Mouse (Mus musculus): ENCODE measurements around the gene Prkar2b. TPM values are rescaled to one million over a fixed set of nuclear protein-coding genes. Genes with fewer than 3 reads are reported as not detected.

The Prkar2b gene
- polyA plus RNA-seq, 1 experiment from 2014 or later: 16.3 TPM

DNA sequence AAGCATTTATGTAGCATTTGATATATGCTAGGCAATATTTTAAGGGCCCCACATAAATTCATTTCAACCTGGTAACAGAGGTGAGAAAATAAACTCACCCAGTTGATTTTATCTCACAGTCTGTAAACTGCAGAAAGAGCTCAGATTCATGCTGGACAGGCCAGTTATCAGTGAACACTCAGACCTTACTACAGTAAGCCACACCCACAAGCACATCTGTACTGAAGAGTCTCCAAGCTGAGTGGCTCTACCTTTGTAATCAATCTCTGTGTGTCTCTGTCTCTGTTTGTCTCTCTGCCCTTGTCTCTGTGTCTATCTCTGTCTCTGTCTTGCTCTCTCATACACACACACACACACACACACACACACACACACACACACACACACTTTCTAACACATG is 71.4 kb downstream of the Prkar2b start:
- H3K27ac ChIP-seq (replicated peaks): no peak overlapping the region
- H3K4me2 ChIP-seq (replicated peaks; ENCODE audit: low read depth): no peak overlapping the region
- H3K4me3 ChIP-seq (ENCODE audit: low read depth, low read length): no peak overlapping the region
- TF ChIP-seq EP300 (optimal IDR thresholded peaks at IDR 0.05) (no peak), CTCF (IDR thresholded peaks at IDR 0.05; ENCODE audit: low read depth) (no peak)
- no peaks in the 10 kb centered on the region for H3K4me1 ChIP-seq (replicated peaks; ENCODE audit: control insufficient read depth, insufficient read depth)
- no peaks in the 10 kb centered on the region for H3K36me3 ChIP-seq (ENCODE audit: control insufficient read depth, insufficient read depth, low read length)
- H3K9me3 ChIP-seq (ENCODE audit: control insufficient read depth, low read length): no peaks in the 10 kb centered on the region
- DNase-seq (ENCODE audit: low spot score) (no peak), ATAC-seq (ENCODE audit: low FRiP score, low TSS enrichment) (no peak)
- H3K9ac ChIP-seq (ENCODE audit: low read length): no peak overlapping the region
- no peaks in the 10 kb centered on the region for H3K27me3 ChIP-seq (ENCODE audit: control insufficient read depth, insufficient read depth, low read length)

DNA sequence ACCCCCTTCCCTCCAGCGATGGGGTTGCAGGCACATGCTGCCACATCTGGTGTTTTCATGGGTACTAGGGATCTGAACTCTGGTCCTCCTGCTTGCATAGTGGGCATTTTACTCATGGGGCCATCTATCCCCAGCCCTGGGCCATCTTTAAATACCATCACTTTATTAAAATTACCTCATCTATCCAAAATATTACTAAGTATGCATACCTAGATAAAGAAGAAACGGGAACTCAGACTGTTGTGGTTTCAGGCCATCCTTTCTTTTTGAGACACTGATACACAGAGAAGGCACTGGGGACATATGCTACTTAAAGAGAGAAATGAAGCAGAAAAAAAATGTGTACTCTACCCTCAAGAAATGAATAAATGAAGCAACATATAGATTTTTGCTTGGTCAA is 74.6 kb downstream of the Prkar2b start:
- no peak for TF ChIP-seq CTCF (IDR thresholded peaks at IDR 0.05; ENCODE audit: low read depth)
- no peak for TF ChIP-seq EP300 (optimal IDR thresholded peaks at IDR 0.05)
- WGBS: 79% methylated on average over 2 of the region's 2 CpGs

DNA sequence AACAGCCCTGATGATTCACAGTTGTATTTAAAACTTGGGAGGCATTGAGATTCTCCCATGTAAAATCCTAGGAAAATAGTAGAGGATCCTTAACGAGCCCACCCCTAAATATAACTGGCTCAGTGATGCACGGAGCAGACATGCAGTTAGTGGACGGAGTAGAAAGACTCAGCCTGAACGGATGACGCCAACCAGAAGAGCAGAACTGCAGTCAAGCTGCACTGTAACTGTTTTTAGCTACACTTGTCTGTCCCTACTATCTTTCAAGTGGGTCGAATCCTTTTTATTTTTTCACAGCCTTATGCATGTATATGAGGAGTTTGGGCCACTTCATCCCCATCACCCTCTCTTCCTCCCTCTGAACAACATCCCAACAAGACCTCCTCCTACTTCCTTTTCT is 75.4 kb downstream of the Prkar2b start:
- no peak overlapping the region for H3K4me3 ChIP-seq (ENCODE audit: low read depth, low read length)
- H3K36me3 ChIP-seq (ENCODE audit: control insufficient read depth, insufficient read depth, low read length): no peaks in the 10 kb centered on the region
- WGBS: 90% methylated on average over 6 of the region's 6 CpGs
- no peak for TF ChIP-seq EP300 (optimal IDR thresholded peaks at IDR 0.05)
- DNase-seq (ENCODE audit: low spot score) (no peak), ATAC-seq (ENCODE audit: low FRiP score, low TSS enrichment) (no peak)
- no peaks in the 10 kb centered on the region for H3K4me1 ChIP-seq (replicated peaks; ENCODE audit: control insufficient read depth, insufficient read depth)
- H3K9me3 ChIP-seq (ENCODE audit: control insufficient read depth, low read length): no peaks in the 10 kb centered on the region
- H3K27ac ChIP-seq (replicated peaks): no peak overlapping the region
- no peak overlapping the region for H3K4me2 ChIP-seq (replicated peaks; ENCODE audit: low read depth)
- no peak overlapping the region for H3K9ac ChIP-seq (ENCODE audit: low read length)
- H3K27me3 ChIP-seq (ENCODE audit: control insufficient read depth, insufficient read depth, low read length): no peaks in the 10 kb centered on the region

More for the DNA sequence above, 74.6 kb downstream of the Prkar2b start:
- Histone ChIP-seq H3K4me2 (replicated peaks; ENCODE audit: low read depth) (no peak overlapping the region), H3K27me3 (ENCODE audit: control insufficient read depth, insufficient read depth, low read length) (no peaks in the 10 kb centered on the region), H3K27ac (replicated peaks) (no peak overlapping the region), H3K9ac (ENCODE audit: low read length) (no peak overlapping the region), H3K9me3 (ENCODE audit: control insufficient read depth, low read length) (no peaks in the 10 kb centered on the region), H3K4me3 (ENCODE audit: low read depth, low read length) (no peak overlapping the region), H3K36me3 (ENCODE audit: control insufficient read depth, insufficient read depth, low read length) (no peaks in the 10 kb centered on the region), H3K4me1 (replicated peaks; ENCODE audit: control insufficient read depth, insufficient read depth) (no peaks in the 10 kb centered on the region)
- ATAC-seq (ENCODE audit: low FRiP score, low TSS enrichment) (no peak), DNase-seq (ENCODE audit: low spot score) (no peak)

DNA sequence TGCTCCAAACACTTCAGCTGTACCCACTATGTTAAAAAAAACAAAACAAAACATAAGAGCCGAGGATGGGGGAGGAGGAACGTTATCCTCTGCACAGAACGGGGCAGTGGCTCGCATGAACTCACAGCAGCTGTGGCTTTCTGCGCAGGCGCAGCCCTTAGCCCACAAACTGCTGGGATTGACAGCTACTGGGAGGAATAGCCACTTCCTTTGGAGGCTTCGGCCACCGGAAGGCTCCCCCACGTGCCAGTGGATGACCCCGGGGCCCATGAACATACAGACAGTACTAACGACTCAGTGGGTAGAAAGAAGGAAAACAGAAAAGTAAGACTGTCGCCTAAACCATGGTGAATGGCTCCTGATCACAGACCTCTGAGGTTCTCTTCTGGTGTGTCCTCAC is 76.4 kb downstream of the Prkar2b start:
- TF ChIP-seq EP300 (optimal IDR thresholded peaks at IDR 0.05): no peak
- no peak overlapping the region for H3K4me3 ChIP-seq (ENCODE audit: low read depth, low read length)
- H3K4me2 ChIP-seq (replicated peaks; ENCODE audit: low read depth): no peak overlapping the region
- H3K27ac ChIP-seq (replicated peaks): no peak overlapping the region
- H3K36me3 ChIP-seq (ENCODE audit: control insufficient read depth, insufficient read depth, low read length): no peaks in the 10 kb centered on the region
- H3K9me3 ChIP-seq (ENCODE audit: control insufficient read depth, low read length): no peaks in the 10 kb centered on the region
- no peak overlapping the region for H3K9ac ChIP-seq (ENCODE audit: low read length)
- DNase-seq (ENCODE audit: low spot score): no peak
- ATAC-seq (ENCODE audit: low FRiP score, low TSS enrichment): no peak
- no peaks in the 10 kb centered on the region for H3K4me1 ChIP-seq (replicated peaks; ENCODE audit: control insufficient read depth, insufficient read depth)
- H3K27me3 ChIP-seq (ENCODE audit: control insufficient read depth, insufficient read depth, low read length): no peaks in the 10 kb centered on the region
- 56% methylated on average over 12 of the region's 12 CpGs for WGBS

DNA sequence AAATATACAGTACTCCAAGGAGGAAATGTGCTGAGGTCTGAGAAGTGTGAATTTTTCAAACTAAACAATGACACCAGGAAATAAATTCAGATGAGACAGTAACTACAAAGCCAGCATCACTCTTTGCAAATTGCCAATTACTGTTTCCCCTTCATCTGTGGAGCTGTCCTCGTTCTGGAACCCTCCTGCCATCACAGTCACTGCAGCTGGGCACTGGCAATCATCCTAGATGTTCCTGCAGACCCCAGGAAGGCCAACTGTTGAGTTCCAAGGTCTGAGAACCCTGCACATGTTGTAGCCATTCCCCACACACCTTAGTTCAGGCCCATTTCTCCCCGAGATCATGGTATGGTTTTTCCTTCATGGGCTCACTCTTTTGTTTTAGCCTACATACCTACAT is 76.9 kb downstream of the Prkar2b start:
- ATAC-seq (ENCODE audit: low FRiP score, low TSS enrichment) (no peak), DNase-seq (ENCODE audit: low spot score) (no peak)
- H3K4me3 ChIP-seq (ENCODE audit: low read depth, low read length): no peak overlapping the region
- H3K9me3 ChIP-seq (ENCODE audit: control insufficient read depth, low read length): no peaks in the 10 kb centered on the region
- H3K36me3 ChIP-seq (ENCODE audit: control insufficient read depth, insufficient read depth, low read length): no peaks in the 10 kb centered on the region
- no peak overlapping the region for H3K4me2 ChIP-seq (replicated peaks; ENCODE audit: low read depth)
- no peak overlapping the region for H3K27ac ChIP-seq (replicated peaks)
- 47% methylated on average over 2 of the region's 2 CpGs for WGBS
- H3K4me1 ChIP-seq (replicated peaks; ENCODE audit: control insufficient read depth, insufficient read depth): no peaks in the 10 kb centered on the region
- no peak overlapping the region for H3K9ac ChIP-seq (ENCODE audit: low read length)
- TF ChIP-seq EP300 (optimal IDR thresholded peaks at IDR 0.05) (no peak), CTCF (IDR thresholded peaks at IDR 0.05; ENCODE audit: low read depth) (no peak)
- H3K27me3 ChIP-seq (ENCODE audit: control insufficient read depth, insufficient read depth, low read length): no peaks in the 10 kb centered on the region

DNA sequence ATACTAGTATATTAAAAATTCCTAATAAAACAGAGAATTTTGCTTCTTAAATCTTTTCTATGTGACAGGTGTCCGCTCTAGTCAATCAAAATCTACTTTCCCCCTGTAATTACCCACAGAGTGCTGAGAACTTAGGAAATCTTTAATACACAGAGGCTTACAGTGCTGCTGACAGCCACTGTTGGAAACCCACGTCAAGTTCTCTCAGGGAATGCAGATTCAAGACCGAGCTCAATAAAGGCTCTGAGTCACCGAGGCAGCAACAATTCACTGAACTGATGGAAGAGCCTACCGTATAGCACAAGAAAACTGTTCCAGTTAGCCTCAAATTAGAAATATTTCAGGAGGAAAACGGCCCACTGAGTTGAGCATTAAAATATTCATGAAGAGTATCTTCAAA is 77.3 kb downstream of the Prkar2b start:
- Histone ChIP-seq H3K27ac (replicated peaks) (no peak overlapping the region), H3K9me3 (ENCODE audit: control insufficient read depth, low read length) (no peaks in the 10 kb centered on the region), H3K36me3 (ENCODE audit: control insufficient read depth, insufficient read depth, low read length) (no peaks in the 10 kb centered on the region), H3K4me1 (replicated peaks; ENCODE audit: control insufficient read depth, insufficient read depth) (no peaks in the 10 kb centered on the region), H3K4me3 (ENCODE audit: low read depth, low read length) (no peak overlapping the region), H3K27me3 (ENCODE audit: control insufficient read depth, insufficient read depth, low read length) (no peaks in the 10 kb centered on the region), H3K9ac (ENCODE audit: low read length) (no peak overlapping the region), H3K4me2 (replicated peaks; ENCODE audit: low read depth) (no peak overlapping the region)
- no peak for ATAC-seq (ENCODE audit: low FRiP score, low TSS enrichment)
- 81% methylated on average over 6 of the region's 6 CpGs for WGBS
- no peak for TF ChIP-seq CTCF (IDR thresholded peaks at IDR 0.05; ENCODE audit: low read depth)
- TF ChIP-seq EP300 (optimal IDR thresholded peaks at IDR 0.05): no peak
- no peak for DNase-seq (ENCODE audit: low spot score)
